Comparison of ENCODE assay signal across 12 mouse cellular contexts in the genomic region with DNA sequence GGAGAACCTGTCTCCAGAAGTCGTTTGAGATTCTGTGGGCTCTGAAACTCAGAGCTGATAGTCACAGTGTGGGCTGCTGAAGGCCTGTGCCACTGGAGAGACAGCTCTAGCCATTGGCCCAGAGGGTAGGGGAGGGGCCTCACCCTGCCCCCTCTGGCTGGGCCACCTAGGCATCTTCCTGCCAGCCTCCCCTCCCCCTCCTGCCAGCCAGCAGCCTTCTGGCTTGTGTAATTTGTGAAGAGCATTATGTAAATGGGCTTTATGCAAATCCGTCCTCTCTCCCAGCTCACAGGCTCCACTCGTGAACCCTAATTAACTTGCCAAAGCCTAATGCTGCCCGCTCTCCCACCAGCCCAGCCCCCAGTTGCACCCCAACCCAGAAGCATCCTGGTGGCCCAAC.
DNase-seq lines count a peak whose midpoint lies in the region; ATAC-seq lines count a peak whose summit lies in the region.
"Had no signal": no experiment of that assay in that cellular context is flagged by ENCODE, and none has a peak within 500 bp of the region (broad histone marks: within the 10 kb centered on the region; RNA-seq: fewer than 3 reads in every experiment).

No protein-coding gene starts in this region.

- 39% methylated on average over 4 of the region's 4 CpGs for WGBS in neural tube, embryonic 11.5 days
- WGBS in hindbrain, embryonic 13.5 days: 12% methylated on average over 4 of the region's 4 CpGs
- WGBS in midbrain, embryonic 14.5 days: 17% methylated on average over 4 of the region's 4 CpGs

- H3K4me2 ChIP-seq in neural tube, embryonic 11.5 days (ENCODE audit: low read depth): no peak overlapping the region
- no peak overlapping the region for H3K4me2 ChIP-seq in hindbrain, embryonic 13.5 days
- H3K4me2 ChIP-seq in midbrain, embryonic 14.5 days (ENCODE audit: low read length): no peak overlapping the region

- no peaks in the 10 kb centered on the region for H3K36me3 ChIP-seq in neural tube, embryonic 11.5 days (ENCODE audit: control insufficient read depth, insufficient read depth, low read length)
- H3K36me3 ChIP-seq in hindbrain, embryonic 13.5 days: no peaks in the 10 kb centered on the region
- no peaks in the 10 kb centered on the region for H3K36me3 ChIP-seq in midbrain, embryonic 14.5 days (ENCODE audit: control insufficient read depth, insufficient read depth, low read length)

- peak; percentile 50; the same call in 1 of the 2 replicates for ATAC-seq in neural tube, embryonic 11.5 days (ENCODE audit: insufficient read depth, low FRiP score, low TSS enrichment)
- ATAC-seq in hindbrain, embryonic 13.5 days (ENCODE audit: low FRiP score): peak; percentile 79
- ATAC-seq in midbrain, embryonic 14.5 days (ENCODE audit: low FRiP score, low TSS enrichment): peak; percentile 88
- ATAC-seq: Patski had no signal

- H3K9me3 ChIP-seq in neural tube, embryonic 11.5 days (ENCODE audit: control insufficient read depth, low read length): no peaks in the 10 kb centered on the region
- H3K9me3 ChIP-seq in hindbrain, embryonic 13.5 days: no peaks in the 10 kb centered on the region
- H3K9me3 ChIP-seq in midbrain, embryonic 14.5 days (ENCODE audit: control insufficient read depth, low read length): no peaks in the 10 kb centered on the region

- H3K27ac ChIP-seq in neural tube, embryonic 11.5 days (ENCODE audit: low read depth, low read length): no peak overlapping the region
- H3K27ac ChIP-seq in hindbrain, embryonic 13.5 days: peak overlapping the region; percentile 81
- peak overlapping the region; percentile 82 for H3K27ac ChIP-seq in midbrain, embryonic 14.5 days (replicated peaks; ENCODE audit: low read depth, low read length)

- no peak overlapping the region for H3K9ac ChIP-seq in neural tube, embryonic 11.5 days (ENCODE audit: low read length)
- no peak overlapping the region for H3K9ac ChIP-seq in hindbrain, embryonic 13.5 days
- H3K9ac ChIP-seq in midbrain, embryonic 14.5 days (replicated peaks; ENCODE audit: low read length): no peak overlapping the region

- peaks cover 14% of the 10 kb centered on the region; the same call in 1 of the 2 replicates for H3K4me1 ChIP-seq in neural tube, embryonic 11.5 days (ENCODE audit: control insufficient read depth, insufficient read depth, low read length)
- peaks cover 48% of the 10 kb centered on the region for H3K4me1 ChIP-seq in hindbrain, embryonic 13.5 days (replicated peaks)
- H3K4me1 ChIP-seq in midbrain, embryonic 14.5 days (ENCODE audit: control insufficient read depth, insufficient read depth, low read length): peaks cover 33% of the 10 kb centered on the region

- no peak overlapping the region for H3K4me3 ChIP-seq in neural tube, embryonic 11.5 days (ENCODE audit: low read depth, low read length)
- no peak overlapping the region for H3K4me3 ChIP-seq in hindbrain, embryonic 13.5 days
- H3K4me3 ChIP-seq in midbrain, embryonic 14.5 days (replicated peaks; ENCODE audit: low read depth, low read length): no peak overlapping the region

- no peaks in the 10 kb centered on the region for H3K27me3 ChIP-seq in neural tube, embryonic 11.5 days (ENCODE audit: control insufficient read depth, insufficient read depth, low read length)
- peaks cover 6% of the 10 kb centered on the region for H3K27me3 ChIP-seq in hindbrain, embryonic 13.5 days
- H3K27me3 ChIP-seq in midbrain, embryonic 14.5 days (ENCODE audit: control insufficient read depth, insufficient read depth, low read length): no peaks in the 10 kb centered on the region

- peak; percentile 52 for DNase-seq in neural tube, embryonic 11.5 days (ENCODE audit: low spot score)
- no peak for DNase-seq in neural tube, embryonic 10.5 days (ENCODE audit: extremely low spot score, low spot score)
- DNase-seq in midbrain, embryonic 14.5 days: peak; percentile 83
- DNase-seq in ovary, postnatal 10 days (ENCODE audit: low spot score): no peak
- no peak for DNase-seq in cerebellum, adult 9-11 months
- no peak for DNase-seq in lung, postnatal 10 days
- DNase-seq in yolk sac, embryonic 10.5 days (ENCODE audit: low spot score): no peak
- DNase-seq: adrenal gland, postnatal 25 days; cerebellum, postnatal 25 days; kidney, adult 8-10 months had no signal

Comparison
In these comparisons a context has a peak if more than half of its experiments do, and no peak if none do; other contexts are left out.
1. DNase-seq: peak in neural tube, embryonic 11.5 days (single experiment) and midbrain, embryonic 14.5 days (single experiment); none in neural tube, embryonic 10.5 days (single experiment), ovary, postnatal 10 days (single experiment), cerebellum, adult 9-11 months (single experiment), lung, postnatal 10 days (single experiment) and yolk sac, embryonic 10.5 days (single experiment).
2. Peak in every context shown above with its lines, with median percentiles within 50 percentile points of each other: ATAC-seq.